Mouse (Mus musculus) gastrocnemius, adult 2 months (tissue): ENCODE results near the gene Sumf2. TPM values are rescaled to one million over a fixed set of nuclear protein-coding genes. Genes with fewer than 3 reads are reported as not detected.

Source experiments
- DNase-seq: peaks from one replicate; pipeline ENCODE4 v3.0.0; 2022
- H3K27ac ChIP-seq: fragments of 200-600 bp; 2 replicates; pipeline ENCODE4 v1.8.1; 2022; ENCODE audit warnings: mild to moderate bottlenecking
- H3K4me3 ChIP-seq: fragments of 200-600 bp; 2 replicates; pipeline ENCODE4 v1.8.1; 2022; ENCODE audit warnings: mild to moderate bottlenecking, moderate library complexity
- CTCF ChIP-seq: fragments of 200-600 bp; IDR thresholded peaks from 2 replicates; pipeline ENCODE4 v1.8.1; 2022; ENCODE audit warnings: antibody characterized with exemption, mild to moderate bottlenecking, moderate library complexity
- intact Hi-C: fragments of 180-260 bp; cut with DNase I; formaldehyde crosslinking; loops from one replicate; pipeline ENCODE4 v1.15.1; 2025
- long read RNA-seq, 2 experiments: library from polyadenylated mRNA; stranded (forward); transcript quantifications; one replicate each; pipeline ENCODE4 v2.0.0; 2021
- total RNA-seq, 2 experiments: library from RNA; stranded (reverse); gene quantifications; 2 replicates each; pipeline ENCODE4 v1.2.3; 2021

Sumf2 gene
- total RNA-seq = 10 to 100 TPM in 1 of 2 experiments, 1 to 10 TPM in 1; 6.5 to 11.0 TPM
- long read RNA-seq, experiment 1, transcript Sumf2-204 (9 exons, 2,264 nt) = major isoform, 6 of 16 reads
- long read RNA-seq, experiment 1, partial matches to known transcripts = 2 of 16 reads
- long read RNA-seq, experiment 1, other reads (novel, unspliced or antisense) = 7 of 16 reads
- long read RNA-seq, experiment 2, transcript Sumf2-204 (9 exons, 2,264 nt) = major isoform, 11 of 15 reads
- long read RNA-seq, experiment 2, partial matches to known transcripts = 0 of 15 reads
- long read RNA-seq, experiment 2, other reads (novel, unspliced or antisense) = 4 of 15 reads

GRCm38 (mm10) chr5:129846752-129847557 lies at the start of gene Sumf2:
Sumf2 (plus strand) TSS chr5:129846986.
- 0 out of 2 replicates have a peak, but pooled peaks have one; percentile 6 for TF ChIP-seq CTCF

DNA sequence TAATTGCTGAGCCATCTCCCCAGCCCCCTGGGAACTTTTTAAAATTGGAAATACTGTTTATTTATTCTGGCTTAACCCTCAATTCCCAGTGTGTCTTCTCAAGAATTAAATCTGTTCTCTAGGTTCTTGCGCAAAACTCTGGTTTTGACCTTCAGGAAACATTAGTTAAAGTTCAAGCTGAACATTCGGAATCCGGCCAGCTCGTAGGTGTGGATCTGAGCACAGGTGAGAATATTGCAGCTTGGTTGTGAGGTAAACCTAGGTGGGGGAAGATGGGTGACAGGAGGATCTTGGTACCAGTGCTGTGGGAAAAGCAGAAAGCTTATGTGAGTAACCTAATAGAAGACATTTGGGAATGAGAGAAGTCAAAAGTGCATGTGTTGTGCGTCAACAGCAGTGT lies 1.9 kb upstream of the Sumf2 start:
- no peak for TF ChIP-seq CTCF
- Histone ChIP-seq H3K4me3 (no peak overlapping the region), H3K27ac (no peak overlapping the region)
- DNase-seq = no peak
- intact Hi-C loops = no loop called here

More at GRCm38 (mm10) chr5:129846752-129847557, at the start of gene Sumf2:
- intact Hi-C loops = no loop called here
- peak; percentile 97 for DNase-seq
- H3K27ac ChIP-seq = peak within 1 kb of the TSS; percentile 92
- H3K4me3 ChIP-seq = peak within 1 kb of the TSS; percentile 78

GRCm38 (mm10) chr5:129847558-129847820 lies 703 bp downstream of the Sumf2 start:
- no peak for TF ChIP-seq CTCF
- H3K27ac ChIP-seq = peak overlapping the region; percentile 92
- intact Hi-C loops = no loop called here
- H3K4me3 ChIP-seq = peak overlapping the region; percentile 78
- no peak for DNase-seq

DNA sequence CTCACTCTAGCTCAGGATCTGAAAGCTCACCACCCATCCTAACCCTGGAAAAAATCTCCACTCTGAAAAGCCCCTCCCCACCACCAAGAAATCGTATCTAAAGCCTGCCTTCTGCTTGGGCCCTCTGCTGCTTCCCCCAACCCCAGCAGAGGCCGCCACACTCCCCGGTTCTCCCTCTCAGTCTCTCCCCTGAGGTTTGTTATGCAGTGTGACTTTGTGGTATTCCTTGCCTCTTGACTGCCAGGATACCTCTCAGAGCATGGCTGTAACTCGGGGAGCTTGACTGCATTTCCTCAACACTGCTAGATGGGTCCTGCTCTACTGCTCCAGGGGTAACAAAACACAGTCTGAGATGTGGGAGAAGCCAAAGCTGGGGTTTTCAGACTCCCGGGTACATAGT lies 8.4 kb downstream of the Sumf2 start:
- peak; percentile 31; the same call in 1 of the 2 replicates for TF ChIP-seq CTCF
- Histone ChIP-seq H3K27ac (no peak overlapping the region), H3K4me3 (no peak overlapping the region)
- intact Hi-C loops = no loop called here
- DNase-seq = no peak

- TF ChIP-seq CTCF = peak; percentile 22; the same call in 1 of the 2 replicates
- DNase-seq = no peak
- intact Hi-C loops = no loop called here
- H3K27ac ChIP-seq = no peak overlapping the region
- no peak overlapping the region for H3K4me3 ChIP-seq
Measured at GRCm38 (mm10) chr5:129856414-129856813, 9.6 kb downstream of the Sumf2 start.

GRCm38 (mm10) chr5:129862325-129862724 lies 15.5 kb downstream of the Sumf2 start:
- no peak for TF ChIP-seq CTCF
- H3K4me3 ChIP-seq = no peak overlapping the region
- no peak for DNase-seq
- intact Hi-C loops = no loop called here
- H3K27ac ChIP-seq = peak overlapping the region; percentile 13; the same call in 1 of the 2 replicates

- Histone ChIP-seq H3K27ac (peak overlapping the region; percentile 72), H3K4me3 (peak overlapping the region; percentile 35)
- peak; percentile 73 for DNase-seq
- TF ChIP-seq CTCF = peak; percentile 73
- intact Hi-C loops = no loop called here
Measured at GRCm38 (mm10) chr5:129864467-129864866, 17.7 kb downstream of the Sumf2 start.

DNA sequence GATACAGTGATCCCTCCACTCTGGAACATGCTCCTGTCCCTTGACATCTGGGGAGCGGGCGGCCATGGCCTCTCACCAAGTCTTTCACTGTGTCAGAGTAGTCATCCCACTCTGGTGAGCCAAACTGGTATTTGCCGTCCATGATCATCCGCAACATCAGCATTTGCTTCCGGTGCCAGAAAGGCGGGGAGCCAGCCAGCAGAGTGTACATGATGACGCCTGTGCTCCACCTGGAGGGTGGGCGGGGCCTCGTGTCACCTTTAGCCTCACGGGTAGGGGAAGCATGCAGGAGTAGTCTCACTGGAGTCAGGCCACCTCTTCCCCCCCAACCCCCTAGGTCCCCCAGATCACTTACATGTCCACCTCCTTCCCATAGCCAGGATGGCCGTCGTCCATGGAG lies 19.1 kb downstream of the Sumf2 start:
- peak; percentile 71 for DNase-seq
- H3K27ac ChIP-seq = peak overlapping the region; percentile 67
- no peak for TF ChIP-seq CTCF
- intact Hi-C loops = no loop called here
- no peak overlapping the region for H3K4me3 ChIP-seq

DNA sequence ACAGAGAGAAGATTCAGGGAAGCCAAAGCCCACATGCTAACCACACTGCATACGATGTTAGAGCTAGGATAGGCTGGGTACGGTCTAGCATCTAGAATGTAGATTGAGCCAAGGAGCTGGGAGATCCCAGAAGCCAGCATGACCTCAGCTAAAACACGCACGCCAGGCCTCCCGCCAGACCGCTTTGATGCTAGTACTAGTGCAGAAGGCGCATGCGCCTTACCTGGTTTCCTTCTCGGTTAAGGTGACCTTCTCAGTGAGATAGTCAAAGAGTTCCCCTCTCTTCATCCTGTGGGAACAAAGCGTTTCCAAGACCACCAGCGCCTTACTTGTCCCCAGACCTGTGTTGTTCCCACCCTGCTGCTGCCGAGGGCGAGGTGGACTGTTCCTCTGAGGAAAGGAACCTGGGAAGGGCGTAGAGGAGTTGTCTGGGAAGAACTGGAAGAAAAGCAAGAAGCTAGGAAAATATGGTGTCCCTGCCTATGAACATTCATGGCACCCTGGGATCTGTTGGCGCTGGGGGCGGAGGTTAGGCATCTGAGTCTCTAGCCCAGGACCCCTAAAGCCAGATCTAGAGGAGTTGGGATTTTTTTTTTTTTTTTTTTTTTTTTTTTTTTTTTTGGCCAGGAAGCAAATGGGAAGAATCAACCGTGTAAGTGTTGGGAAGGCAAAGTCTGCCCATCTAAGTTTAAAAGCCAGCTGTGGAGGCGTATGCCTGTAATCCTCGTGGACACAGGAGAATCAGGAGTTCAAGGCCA lies 22.6 kb downstream of the Sumf2 start:
- peak overlapping the region; percentile 89 for H3K27ac ChIP-seq
- DNase-seq = no peak
- no peak overlapping the region for H3K4me3 ChIP-seq
- TF ChIP-seq CTCF = no peak
- intact Hi-C loops = no loop called here

DNA sequence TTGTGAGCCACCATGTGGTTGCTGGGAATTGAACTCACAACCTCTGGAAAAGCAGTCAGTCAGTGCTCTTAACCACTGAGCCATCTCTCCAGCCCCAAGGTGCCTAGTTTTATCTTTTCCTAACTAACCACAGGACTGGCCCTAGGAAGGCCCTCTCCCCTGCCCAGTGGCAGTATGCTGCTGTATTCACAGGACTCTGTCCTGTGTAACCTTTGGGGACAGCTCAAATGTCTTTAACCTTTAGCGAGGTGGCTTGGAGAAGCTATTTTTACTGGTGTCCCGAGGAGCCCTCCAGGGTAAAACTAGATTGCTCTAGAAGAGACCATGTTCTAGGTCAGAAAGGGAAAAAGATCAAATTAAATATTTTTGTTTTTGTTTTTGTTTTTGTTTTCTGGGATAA lies 24.5 kb downstream of the Sumf2 start:
- no peak for TF ChIP-seq CTCF
- peak overlapping the region; percentile 89 for H3K27ac ChIP-seq
- H3K4me3 ChIP-seq = peak overlapping the region; percentile 19; the same call in 1 of the 2 replicates
- intact Hi-C loops = no loop called here
- DNase-seq = peak; percentile 64

- DNase-seq = no peak
- TF ChIP-seq CTCF = no peak
- H3K4me3 ChIP-seq = peak overlapping the region; percentile 40
- H3K27ac ChIP-seq = peak overlapping the region; percentile 89
- intact Hi-C loops = no loop called here
Measured at GRCm38 (mm10) chr5:129873942-129874341, 27.2 kb downstream of the Sumf2 start.

DNA sequence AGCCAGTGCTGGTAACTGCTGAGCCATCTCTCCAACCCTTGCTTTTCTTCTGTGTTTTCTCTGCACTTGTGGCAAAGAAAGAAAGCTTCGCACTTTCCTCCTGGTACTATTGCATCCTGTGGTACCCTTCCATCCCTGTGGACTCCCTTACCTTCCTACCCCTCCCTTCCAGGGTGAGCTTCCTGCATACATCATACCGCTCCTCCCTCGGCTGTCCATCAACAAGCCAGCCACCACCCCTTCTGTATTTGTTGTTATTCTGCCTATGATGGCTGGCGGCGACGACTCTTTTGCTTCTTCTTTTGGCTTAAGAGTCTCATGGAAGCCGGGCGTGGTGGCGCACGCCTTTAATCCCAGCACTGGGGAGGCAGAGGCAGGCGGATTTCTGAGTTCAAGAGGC lies 28.3 kb downstream of the Sumf2 start:
- TF ChIP-seq CTCF = no peak
- intact Hi-C loops = no loop called here

More for the DNA sequence above, 28.3 kb downstream of the Sumf2 start:
- Histone ChIP-seq H3K27ac (peak overlapping the region; percentile 74), H3K4me3 (peak overlapping the region; percentile 48)
- DNase-seq = no peak
